Mouse (Mus musculus) layer of hippocampus, postnatal 36 days (tissue): Measurements from ENCODE around the gene Ppp1r21. TPM values are rescaled to one million over a fixed set of nuclear protein-coding genes. Genes with fewer than 3 reads are reported as not detected.

Experiments used
- DNase-seq, 2 experiments: peaks; one replicate each; pipeline ENCODE4 v3.0.0; 2022
- total RNA-seq, 2 experiments: library from RNA; stranded (reverse); gene quantifications; 2 replicates each; pipeline ENCODE4 v1.2.3; 2021

Gene Ppp1r21
- total RNA-seq, 2 experiments from 2014 or later = 74.8 to 90.1 TPM

DNA sequence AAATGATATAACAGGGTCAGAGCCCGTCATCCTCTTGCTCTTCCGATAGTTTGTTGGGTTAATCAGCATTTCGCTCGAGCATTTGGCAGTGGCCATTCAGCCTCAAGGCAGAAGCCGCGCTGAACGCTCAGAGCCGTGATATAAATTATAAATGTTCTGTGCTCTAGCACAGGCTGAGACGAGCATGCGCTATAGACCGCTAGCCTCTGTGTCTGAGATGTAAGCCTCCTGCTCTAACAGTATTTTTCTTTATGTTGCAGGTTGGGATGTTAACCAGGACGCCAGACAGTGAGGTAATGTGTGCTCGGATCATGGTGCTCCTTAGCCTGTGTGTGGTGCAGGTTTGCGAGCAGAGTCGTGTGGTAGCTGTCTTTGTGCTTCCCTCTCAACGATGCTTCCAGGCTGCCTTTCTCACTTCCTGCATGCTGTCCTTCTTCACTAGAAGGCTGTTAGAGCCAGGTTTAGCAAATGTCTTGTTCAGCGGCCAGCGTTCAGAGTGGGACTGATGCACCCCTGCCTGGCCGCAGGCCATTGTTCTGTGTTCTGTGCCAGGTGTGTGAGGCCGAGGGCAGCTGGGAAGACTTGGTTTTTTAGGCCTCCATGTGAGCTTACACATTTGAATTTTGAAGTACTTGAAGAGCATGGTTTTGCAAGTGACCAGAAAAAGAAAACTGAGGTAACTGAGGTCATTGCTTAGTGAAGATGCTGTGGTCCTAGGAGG lies 48.8 kb downstream of the Ppp1r21 start:
- no peak for DNase-seq

DNA sequence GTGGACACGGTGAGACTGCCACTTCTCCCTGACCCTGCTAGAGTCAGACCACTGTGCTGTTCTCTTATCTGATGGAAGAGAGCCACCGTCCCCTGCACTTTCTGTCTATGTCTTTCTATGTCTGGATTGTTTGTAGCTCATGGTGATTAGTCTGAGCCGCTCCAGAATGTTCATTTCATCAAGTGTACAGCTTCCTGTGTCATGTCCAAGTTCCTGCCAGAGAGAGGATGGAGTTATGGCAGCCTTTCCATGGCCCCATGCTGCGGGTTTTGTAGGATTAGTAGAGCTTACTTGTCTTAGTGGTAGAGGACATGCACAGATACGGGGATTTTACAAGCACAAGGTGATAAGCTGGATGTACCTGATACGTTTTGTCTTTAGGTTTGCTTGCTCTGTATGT lies 50.6 kb downstream of the Ppp1r21 start:
- no peak for DNase-seq

- no peak for DNase-seq
Observed at GRCm38 (mm10) chr17:88581511-88582021, 51.6 kb downstream of the Ppp1r21 start.

GRCm38 (mm10) chr17:88582999-88583398 lies 53.1 kb downstream of the Ppp1r21 start:
- no peak for DNase-seq

DNA sequence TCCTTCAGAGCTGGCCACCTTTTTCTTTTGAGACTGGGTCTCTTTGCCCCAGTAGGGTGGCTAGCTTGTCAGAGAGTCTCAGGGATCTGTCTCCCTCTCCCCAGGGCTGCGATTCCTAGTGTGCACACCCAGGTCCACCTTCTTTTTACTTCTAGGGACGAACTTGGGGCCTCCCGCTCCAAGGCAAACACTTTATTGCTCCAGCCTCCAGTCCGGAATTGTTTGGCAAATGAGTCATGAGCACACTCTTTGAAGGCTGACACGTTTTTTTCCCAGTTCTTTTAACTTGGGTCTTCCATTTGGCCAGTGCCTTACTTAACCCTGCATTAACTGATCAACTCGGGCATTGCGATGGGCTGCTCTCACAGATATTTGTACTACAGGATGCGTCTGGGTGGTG lies 53.5 kb downstream of the Ppp1r21 start:
- DNase-seq = no peak

- peak; percentile 63 for DNase-seq
Observed at GRCm38 (mm10) chr17:88587371-88587770, 57.5 kb downstream of the Ppp1r21 start.

DNA sequence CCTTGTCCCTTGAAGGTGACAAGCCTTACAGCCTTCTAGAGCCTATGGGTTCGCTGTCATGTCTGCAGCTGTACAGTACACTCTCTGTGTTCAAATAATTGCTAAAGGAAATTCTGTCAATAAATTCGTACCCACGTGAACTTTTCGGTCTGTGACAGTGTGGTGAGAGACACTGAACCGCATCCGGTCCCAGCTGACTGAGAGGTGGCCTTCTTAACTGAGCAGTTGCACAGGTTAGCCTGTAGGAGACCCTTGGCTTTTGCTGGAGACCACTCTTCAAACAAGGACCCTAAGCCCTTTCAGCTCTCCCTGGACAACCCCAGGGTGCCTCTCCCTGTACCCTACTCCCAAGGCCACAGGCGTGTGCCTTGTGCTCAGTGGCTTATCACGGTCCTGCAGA lies 58.3 kb downstream of the Ppp1r21 start:
- no peak for DNase-seq

DNA sequence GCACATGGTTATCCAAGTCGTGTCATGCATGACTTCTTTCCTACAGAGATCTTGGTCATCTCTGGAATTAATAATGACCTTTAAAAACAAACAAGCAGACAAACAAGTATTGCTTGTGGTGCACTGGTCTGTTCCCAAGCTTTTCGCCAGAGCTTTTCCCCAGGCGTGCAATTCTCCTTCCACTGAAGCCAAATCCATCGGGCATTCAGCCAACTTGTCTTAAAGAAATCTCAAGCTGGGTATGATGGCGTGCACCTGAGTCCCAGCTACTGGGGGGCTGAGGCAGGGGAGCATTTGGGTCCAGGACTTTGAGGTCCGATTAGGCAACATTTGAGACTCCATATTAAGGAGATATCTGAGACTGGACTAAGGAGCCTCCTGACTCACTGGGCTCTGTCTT lies 60.3 kb downstream of the Ppp1r21 start:
- DNase-seq = no peak

DNA sequence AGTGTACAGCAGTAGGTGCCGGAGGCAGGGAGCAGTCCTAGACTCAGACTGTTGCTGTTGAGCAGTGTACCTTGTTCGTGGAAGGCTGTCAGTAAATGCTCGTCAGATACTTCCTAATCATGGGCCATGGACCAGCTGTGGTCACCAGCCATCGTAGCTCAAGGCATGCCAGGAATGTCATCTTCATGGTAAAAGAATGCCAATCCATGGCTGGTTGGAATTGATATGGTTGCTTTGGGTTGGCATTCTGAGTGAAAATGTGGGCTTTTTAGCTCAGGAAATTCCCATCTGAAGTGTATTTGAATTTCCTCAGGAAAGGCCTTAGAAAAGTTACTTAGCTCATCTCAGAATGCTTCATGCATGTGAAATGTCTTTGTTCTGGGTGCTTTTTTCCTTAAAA lies 65.2 kb downstream of the Ppp1r21 start:
- DNase-seq = no peak

GRCm38 (mm10) chr17:88596068-88596467 lies 66.2 kb downstream of the Ppp1r21 start:
- no peak for DNase-seq

- DNase-seq = no peak
Observed at GRCm38 (mm10) chr17:88596544-88597221, 66.8 kb downstream of the Ppp1r21 start.

- DNase-seq = peak; percentile 74 to 77
Observed at GRCm38 (mm10) chr17:88597222-88598055, 67.5 kb downstream of the Ppp1r21 start, which contains the start of gene Ston1. Gene Ston1 (plus strand): TSS chr17:88597684.

GRCm38 (mm10) chr17:88598056-88598420 lies 68.1 kb downstream of the Ppp1r21 start:
- DNase-seq = no peak

DNA sequence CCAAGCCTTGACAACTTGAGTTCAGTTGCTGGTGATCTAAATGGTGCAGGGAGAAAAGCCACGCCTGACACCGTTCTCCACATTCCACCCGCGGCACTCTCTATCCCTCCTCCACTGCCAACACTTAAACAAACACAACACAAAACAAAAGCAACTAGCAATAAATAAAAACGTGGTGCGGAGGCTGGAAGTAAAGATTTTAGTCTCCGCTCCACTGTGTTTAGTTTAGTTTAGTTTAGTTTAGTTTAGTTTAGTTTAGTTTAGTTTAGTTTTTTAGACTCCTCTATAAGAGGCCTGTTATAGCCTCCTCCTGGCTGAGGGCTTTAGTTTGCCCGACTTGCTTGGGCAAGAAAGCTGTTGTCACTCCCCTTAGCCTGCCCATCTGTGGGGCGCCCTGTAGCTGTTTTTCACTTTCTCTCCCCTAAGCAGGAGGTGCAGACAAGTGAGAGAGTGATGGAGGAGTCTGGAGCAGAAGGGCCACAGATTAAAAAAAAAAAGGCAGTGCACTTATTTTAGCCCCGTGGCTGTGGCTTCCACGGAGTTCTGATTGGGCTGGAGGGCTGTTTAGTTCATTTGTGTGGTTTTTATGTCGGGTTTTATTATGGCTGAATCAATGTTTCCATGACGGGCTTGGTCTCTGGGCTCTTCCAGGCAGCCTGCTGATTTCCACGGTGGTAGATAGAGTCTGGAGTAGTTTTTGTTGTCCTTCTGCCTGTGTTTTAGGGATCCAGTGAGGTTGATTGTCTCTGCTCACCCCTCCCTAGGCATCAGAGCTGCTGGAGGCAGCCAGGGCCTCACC lies 68.9 kb downstream of the Ppp1r21 start:
- DNase-seq = no peak

GRCm38 (mm10) chr17:88600492-88601026 lies 70.6 kb downstream of the Ppp1r21 start:
- DNase-seq = no peak

DNA sequence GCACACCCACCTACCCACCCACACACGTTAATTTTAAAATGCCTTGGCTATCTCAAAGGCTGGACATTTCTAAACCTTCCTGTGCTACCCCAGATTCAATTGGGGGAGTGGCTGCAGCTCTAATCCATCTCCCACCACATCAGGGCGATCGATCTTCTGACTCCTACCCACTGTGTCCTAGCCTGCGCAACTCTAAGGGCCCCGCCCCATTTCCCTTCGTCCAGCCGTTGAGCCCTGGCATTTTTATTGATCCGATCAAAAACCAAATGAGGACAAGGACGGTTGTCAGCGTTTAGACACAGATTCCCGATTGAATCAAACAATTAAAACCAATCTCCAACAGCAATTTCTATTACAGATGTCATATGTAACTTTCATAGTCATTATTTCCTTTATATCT lies 74.0 kb downstream of the Ppp1r21 start:
- no peak for DNase-seq

DNA sequence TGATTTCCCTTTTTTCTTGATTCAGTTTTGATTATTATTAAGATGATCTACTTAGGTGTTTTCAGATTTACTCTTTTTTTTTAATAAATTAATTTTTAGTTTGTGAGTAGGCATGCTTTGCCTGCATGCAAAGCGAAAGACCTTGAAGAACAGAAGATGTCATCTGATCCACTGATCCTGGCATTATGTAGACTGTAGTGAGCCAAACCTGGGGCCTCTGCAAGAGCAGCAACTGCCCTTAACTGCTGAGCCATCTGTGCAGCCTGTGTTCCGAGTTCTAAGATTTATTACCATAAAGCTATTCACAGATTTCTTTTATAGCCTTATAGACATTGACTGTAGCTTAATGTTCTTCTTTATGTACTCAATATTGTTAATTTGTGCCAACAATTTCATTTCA lies 76.1 kb downstream of the Ppp1r21 start:
- DNase-seq = no peak

GRCm38 (mm10) chr17:88609361-88609760 lies 79.4 kb downstream of the Ppp1r21 start:
- DNase-seq = no peak

DNA sequence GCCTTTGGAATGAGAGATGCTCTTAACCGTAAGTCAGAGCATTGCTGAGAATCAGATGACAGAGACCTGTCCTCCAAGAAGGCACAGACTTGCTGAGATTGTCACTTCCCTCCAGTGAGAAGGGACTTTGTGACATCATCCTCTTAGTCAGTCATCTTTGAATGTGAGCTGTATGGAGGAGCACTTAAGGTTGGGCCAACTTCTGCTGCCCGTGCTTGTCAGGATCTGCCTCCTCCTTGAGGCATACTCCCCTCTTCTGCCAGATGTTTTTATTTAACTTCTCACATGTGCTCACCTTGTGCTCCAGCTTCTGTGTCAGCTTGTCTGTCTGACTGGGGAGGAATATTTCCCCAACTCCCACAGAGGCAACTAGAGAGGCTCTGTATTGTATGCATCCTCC lies 81.1 kb downstream of the Ppp1r21 start:
- no peak for DNase-seq

- DNase-seq = no peak
Observed at GRCm38 (mm10) chr17:88613172-88613571, 83.3 kb downstream of the Ppp1r21 start.

DNA sequence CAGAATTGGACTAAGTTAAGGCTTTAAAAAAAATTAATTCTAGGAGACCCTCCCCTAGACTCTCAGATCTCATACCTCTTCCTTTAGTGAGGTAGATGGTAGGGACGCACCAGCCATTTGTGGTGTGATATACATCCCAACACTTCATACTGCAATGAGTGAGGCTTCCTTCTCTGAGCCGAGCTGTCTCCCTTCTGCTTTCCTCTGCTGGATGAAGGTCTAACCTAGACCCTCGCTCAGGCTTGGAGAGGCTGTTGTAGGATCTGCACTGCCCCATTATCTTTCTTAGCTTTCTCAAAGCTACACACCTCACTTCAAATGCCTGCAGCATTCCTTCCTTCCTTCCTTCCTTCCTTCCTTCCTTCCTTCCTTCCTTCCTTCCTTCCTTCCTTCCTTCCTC lies 83.8 kb downstream of the Ppp1r21 start:
- no peak for DNase-seq

DNA sequence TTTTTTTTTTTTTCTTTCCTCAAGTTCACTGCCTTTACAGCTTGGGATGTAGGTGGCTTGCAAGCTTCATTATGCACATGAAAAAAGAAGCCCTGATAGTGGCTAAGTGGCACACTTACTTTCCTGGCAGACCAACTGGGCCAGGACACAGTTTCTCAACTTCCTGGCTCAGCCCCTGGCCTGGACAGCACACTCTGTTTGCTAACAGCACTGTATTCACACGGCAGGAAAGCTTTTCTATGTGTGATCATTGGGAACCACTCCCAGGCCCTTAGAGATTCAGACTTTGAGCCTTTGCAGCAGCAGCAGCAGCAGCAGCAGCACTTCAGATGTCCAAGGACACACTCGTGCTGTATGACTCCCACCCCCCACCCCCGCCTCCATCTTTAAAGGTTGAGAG lies 84.3 kb downstream of the Ppp1r21 start:
- DNase-seq = no peak
